Mouse (Mus musculus) midbrain, postnatal 0 days (tissue): ENCODE data around the gene Adra1b. TPM values are rescaled to one million over a fixed set of nuclear protein-coding genes. Genes with fewer than 3 reads are reported as not detected.

Experiments used
- ATAC-seq: fragments of 200-750 bp; cut with Nextera tagmentation; 2 replicates; pipeline ENCODE4 v1.8.0; 2017; ENCODE audit warnings: moderate number of reproducible peaks, mild to moderate bottlenecking, moderate TSS enrichment, moderate library complexity; ENCODE audit not compliant: low FRiP score
- DNase-seq: peaks from one replicate; pipeline ENCODE4 v3.0.0-alpha.2; 2015; ENCODE audit warnings: low spot score
- H3K27ac ChIP-seq: fragments of 300-500 bp; sonication (generic); 2 replicates; pipeline ENCODE4 v1.5.1; 2014; ENCODE audit warnings: low read depth, mild to moderate bottlenecking, low read length, mixed read lengths
- H3K27me3 ChIP-seq: fragments of 300-500 bp; sonication (generic); 2 replicates; pipeline ENCODE4 v1.6.1; 2014; ENCODE audit warnings: low read length, control low read depth, mixed read lengths; ENCODE audit not compliant: insufficient read depth
- H3K36me3 ChIP-seq: fragments of 300-500 bp; sonication (generic); 2 replicates; pipeline ENCODE4 v1.6.1; 2014; ENCODE audit warnings: low read length, control low read depth, mixed read lengths; ENCODE audit not compliant: insufficient read depth
- H3K4me1 ChIP-seq: fragments of 300-500 bp; sonication (generic); 2 replicates; pipeline ENCODE4 v1.6.1; 2014; ENCODE audit warnings: mild to moderate bottlenecking, control low read depth, antibody characterized with exemption, low read length, mixed read lengths; ENCODE audit not compliant: insufficient read depth
- H3K4me2 ChIP-seq: fragments of 300-500 bp; sonication (generic); 2 replicates; pipeline ENCODE4 v1.6.1; 2014; ENCODE audit warnings: low read depth, mild to moderate bottlenecking, low read length, mixed read lengths; ENCODE audit not compliant: poor library complexity, severe bottlenecking
- H3K4me3 ChIP-seq: fragments of 300-500 bp; sonication (generic); 2 replicates; pipeline ENCODE4 v1.5.1; 2014; ENCODE audit warnings: low read depth, mild to moderate bottlenecking, low read length, moderate library complexity
- H3K9ac ChIP-seq: fragments of 300-500 bp; sonication (generic); replicated peaks from 2 replicates; pipeline ENCODE4 v1.6.1; 2014; ENCODE audit warnings: mild to moderate bottlenecking, low read length, moderate library complexity, mixed read lengths; ENCODE audit not compliant: poor library complexity, severe bottlenecking
- H3K9me3 ChIP-seq: fragments of 300-500 bp; sonication (generic); 2 replicates; pipeline ENCODE4 v1.6.1; 2016; ENCODE audit warnings: low read length, control low read depth
- CTCF ChIP-seq: IDR thresholded peaks from 2 replicates; pipeline ENCODE4 v1.5.1; 2016; ENCODE audit warnings: antibody characterized with exemption, mild to moderate bottlenecking
- WGBS: fragments of 180-500 bp; shearing (Covaris S2); extraction: QIAGEN DNeasy Blood & Tissue Kit; methylation state at CpG from one replicate; pipeline ENCODE4 v1.1.7; 2014; 5-methylcytosine and 5-hydroxymethylcytosine counted together
- polyA plus RNA-seq: library from polyadenylated mRNA; unstranded; fragments of >200 nt; fragmentation: Nextera tagmentation; extraction: Ambion mirVana; gene quantifications from 2 replicates; pipeline ENCODE4 v1.2.1, GENCODE M21; 2015
- total RNA-seq: library from RNA; depleted of rRNA; stranded (reverse); fragments of >200 nt; gene quantifications from 2 replicates; pipeline ENCODE4 v1.2.3, GENCODE M21; 2014; rRNA removed

Gene Adra1b
- 30.5 and 38.7 TPM in 2 replicates for total RNA-seq
- 16.4 and 17.1 TPM in 2 replicates for polyA plus RNA-seq

GRCm38 (mm10) chr11:43901051-43901654 lies at the start of gene Adra1b:
Gene Adra1b (minus strand): TSS chr11:43901210.
- Histone ChIP-seq H3K4me2 (no peak within 1 kb of the TSS), H3K36me3 (no peaks in the 10 kb centered on the region), H3K9ac (no peak within 1 kb of the TSS), H3K4me3 (no peak within 1 kb of the TSS), H3K4me1 (no peaks in the 10 kb centered on the region), H3K9me3 (no peaks in the 10 kb centered on the region), H3K27me3 (no peaks in the 10 kb centered on the region), H3K27ac (no peak within 1 kb of the TSS)
- no peak for ATAC-seq
- 89% methylated on average over 6 of the region's 6 CpGs for WGBS
- TF ChIP-seq CTCF: no peak
- DNase-seq: no peak

- no peaks in the 10 kb centered on the region for H3K9me3 ChIP-seq
- 68% methylated on average over 1 of the region's 1 CpGs for WGBS
- no peak for DNase-seq
- TF ChIP-seq CTCF: no peak
- H3K9ac ChIP-seq: no peak overlapping the region
- no peak for ATAC-seq
- H3K27ac ChIP-seq: no peak overlapping the region
- H3K4me2 ChIP-seq: no peak overlapping the region
- no peaks in the 10 kb centered on the region for H3K36me3 ChIP-seq
- no peaks in the 10 kb centered on the region for H3K4me1 ChIP-seq
- no peaks in the 10 kb centered on the region for H3K27me3 ChIP-seq
- no peak overlapping the region for H3K4me3 ChIP-seq
Observed at GRCm38 (mm10) chr11:43950274-43950673, 49.3 kb upstream of the Adra1b start.

GRCm38 (mm10) chr11:43943781-43944180 lies 42.8 kb upstream of the Adra1b start:
- Histone ChIP-seq H3K4me1 (no peaks in the 10 kb centered on the region), H3K4me3 (no peak overlapping the region), H3K9ac (no peak overlapping the region), H3K4me2 (no peak overlapping the region), H3K9me3 (no peaks in the 10 kb centered on the region), H3K27ac (no peak overlapping the region), H3K36me3 (no peaks in the 10 kb centered on the region), H3K27me3 (no peaks in the 10 kb centered on the region)
- DNase-seq (no peak), ATAC-seq (no peak)
- TF ChIP-seq CTCF: no peak
- 81% methylated on average over 2 of the region's 2 CpGs for WGBS

GRCm38 (mm10) chr11:43943167-43943566 lies 42.2 kb upstream of the Adra1b start:
- Histone ChIP-seq H3K4me2 (no peak overlapping the region), H3K9me3 (no peaks in the 10 kb centered on the region), H3K36me3 (no peaks in the 10 kb centered on the region), H3K27me3 (no peaks in the 10 kb centered on the region), H3K4me3 (no peak overlapping the region), H3K9ac (no peak overlapping the region), H3K4me1 (no peaks in the 10 kb centered on the region), H3K27ac (no peak overlapping the region)
- ATAC-seq: no peak
- TF ChIP-seq CTCF: no peak
- 88% methylated on average over 1 of the region's 1 CpGs for WGBS
- DNase-seq: no peak

GRCm38 (mm10) chr11:43940501-43941202 lies 39.6 kb upstream of the Adra1b start:
- Histone ChIP-seq H3K4me3 (no peak overlapping the region), H3K9me3 (no peaks in the 10 kb centered on the region), H3K36me3 (no peaks in the 10 kb centered on the region), H3K4me1 (no peaks in the 10 kb centered on the region), H3K9ac (no peak overlapping the region), H3K27me3 (no peaks in the 10 kb centered on the region), H3K27ac (no peak overlapping the region), H3K4me2 (no peak overlapping the region)
- ATAC-seq (no peak), DNase-seq (no peak)
- TF ChIP-seq CTCF: no peak
- WGBS: 85% methylated on average over 6 of the region's 6 CpGs

GRCm38 (mm10) chr11:43936023-43936422 lies 35.0 kb upstream of the Adra1b start:
- H3K27ac ChIP-seq: no peak overlapping the region

More at GRCm38 (mm10) chr11:43936023-43936422, 35.0 kb upstream of the Adra1b start:
- no peak for ATAC-seq
- no peaks in the 10 kb centered on the region for H3K4me1 ChIP-seq
- H3K27me3 ChIP-seq: no peaks in the 10 kb centered on the region
- no peak overlapping the region for H3K4me2 ChIP-seq
- TF ChIP-seq CTCF: no peak
- H3K9ac ChIP-seq: no peak overlapping the region
- H3K9me3 ChIP-seq: no peaks in the 10 kb centered on the region
- no peaks in the 10 kb centered on the region for H3K36me3 ChIP-seq
- 92% methylated on average over 2 of the region's 2 CpGs for WGBS
- H3K4me3 ChIP-seq: no peak overlapping the region
- DNase-seq: no peak
